Comparison of ENCODE assay signal across 7 mouse cellular contexts in genomic region chr6:71631706-71632461, GRCm38 (mm10). TPM values are rescaled to one million over a fixed set of nuclear protein-coding genes. Genes with fewer than 3 reads are reported as not detected.
DNase-seq lines count a peak whose midpoint lies in the region; ATAC-seq lines count a peak whose summit lies in the region.

No protein-coding gene starts in this region.

- H3K4me2 ChIP-seq in intestine, embryonic 16.5 days (ENCODE audit: low read depth, low read length), result peak overlapping the region; percentile 80
- peak overlapping the region; percentile 54 for H3K4me2 ChIP-seq in limb, embryonic 11.5 days (ENCODE audit: low read depth, severe bottlenecking)
- H3K4me2 ChIP-seq in midbrain, embryonic 15.5 days, result peak overlapping the region; percentile 77

- no peaks in the 10 kb centered on the region for H3K36me3 ChIP-seq in intestine, embryonic 16.5 days (ENCODE audit: control insufficient read depth, insufficient read depth, low read length)
- H3K36me3 ChIP-seq in limb, embryonic 11.5 days (ENCODE audit: control insufficient read depth, insufficient read depth, low read length), result peaks cover 3% of the 10 kb centered on the region; the same call in 1 of the 2 replicates
- H3K36me3 ChIP-seq in midbrain, embryonic 15.5 days (replicated peaks), result no peaks in the 10 kb centered on the region

- peak; percentile 49 for DNase-seq in adrenal gland, adult 8-10 months
- peak; percentile 48 for DNase-seq in embryo, embryonic 11 days
- peak; percentile 60 for DNase-seq in gastrocnemius, postnatal 25 days
- DNase-seq in limb, embryonic 11.5 days (ENCODE audit: low spot score), result peak; percentile 55
- DNase-seq in spleen, postnatal 36 days (ENCODE audit: low spot score in 2 of 2), result peak; percentile 41 to 49

- H3K9ac ChIP-seq in intestine, embryonic 16.5 days (ENCODE audit: low read depth, low read length), result peak overlapping the region; percentile 89
- peak overlapping the region; percentile 68 for H3K9ac ChIP-seq in limb, embryonic 11.5 days (ENCODE audit: low read length)
- peak overlapping the region; percentile 81 for H3K9ac ChIP-seq in midbrain, embryonic 15.5 days

- 1% methylated on average over 40 of the region's 42 CpGs for WGBS in intestine, embryonic 16.5 days
- 4% methylated on average over 42 of the region's 42 CpGs for WGBS in limb, embryonic 11.5 days
- WGBS in midbrain, embryonic 15.5 days, result under 1% methylated on average over 42 of the region's 42 CpGs

- H3K9me3 ChIP-seq in intestine, embryonic 16.5 days (ENCODE audit: control insufficient read depth, low read length), result no peaks in the 10 kb centered on the region
- no peaks in the 10 kb centered on the region for H3K9me3 ChIP-seq in limb, embryonic 11.5 days (ENCODE audit: control insufficient read depth, low read length)
- H3K9me3 ChIP-seq in midbrain, embryonic 15.5 days, result no peaks in the 10 kb centered on the region

- peak overlapping the region; percentile 99 for H3K27ac ChIP-seq in intestine, embryonic 16.5 days (ENCODE audit: low read length)
- H3K27ac ChIP-seq in limb, embryonic 11.5 days (replicated peaks; ENCODE audit: low read depth, low read length), result peak overlapping the region; percentile 78
- H3K27ac ChIP-seq in midbrain, embryonic 15.5 days, result peak overlapping the region; percentile 100

- ATAC-seq in intestine, embryonic 16.5 days, result peak; percentile 2; the same call in 1 of the 2 replicates
- no peak for ATAC-seq in limb, embryonic 11.5 days (ENCODE audit: insufficient number of reproducible peaks, low FRiP score, low TSS enrichment, low read depth)
- ATAC-seq in midbrain, embryonic 15.5 days (replicated peaks), result 0 out of 2 replicates have a peak, but pooled peaks have one; percentile 1

- peaks cover 8% of the 10 kb centered on the region for H3K4me1 ChIP-seq in intestine, embryonic 16.5 days (ENCODE audit: control insufficient read depth, insufficient read depth, low read length)
- 0 out of 2 replicates have a peak, but pooled peaks cover 6% of the 10 kb centered on the region for H3K4me1 ChIP-seq in limb, embryonic 11.5 days (ENCODE audit: control insufficient read depth, insufficient read depth, low read length)
- peaks cover 31% of the 10 kb centered on the region for H3K4me1 ChIP-seq in midbrain, embryonic 15.5 days

- no peaks in the 10 kb centered on the region for H3K27me3 ChIP-seq in intestine, embryonic 16.5 days (replicated peaks; ENCODE audit: control insufficient read depth, insufficient read depth, low read length)
- no peaks in the 10 kb centered on the region for H3K27me3 ChIP-seq in limb, embryonic 11.5 days (ENCODE audit: control insufficient read depth, insufficient read depth, low read length)
- H3K27me3 ChIP-seq in midbrain, embryonic 15.5 days (replicated peaks), result no peaks in the 10 kb centered on the region; the same call in 1 of the 2 replicates

- peak overlapping the region; percentile 89 for H3K4me3 ChIP-seq in intestine, embryonic 16.5 days (ENCODE audit: low read length)
- H3K4me3 ChIP-seq in limb, embryonic 11.5 days (ENCODE audit: low read depth, low read length), result peak overlapping the region; percentile 90
- H3K4me3 ChIP-seq in midbrain, embryonic 15.5 days, result peak overlapping the region; percentile 90

RNA-seq across cellular contexts. Expression of gene Kdm3a, which starts 0.9 kb away (rescaled TPM):
- total RNA-seq in adrenal gland, adult 8-10 months (2022), result 10 to 100 TPM; 27.3 to 53.0 (median 38.4) TPM
- total RNA-seq in gastrocnemius, postnatal 25 days (2021), result 10 to 100 TPM in 1 of 2 experiments, 1 to 10 TPM in 1; 8.8 to 12.0 TPM
- 40.2 and 46.7 TPM in 2 replicates for polyA plus RNA-seq in intestine, embryonic 16.5 days (2015; fragmentation: Nextera tagmentation; extraction: Ambion mirVana)
- 55.0 and 55.4 TPM in 2 replicates for polyA plus RNA-seq in limb, embryonic 11.5 days (2014; fragmentation: Nextera tagmentation; extraction: Ambion mirVana)
- 44.7 and 46.5 TPM in 2 replicates for polyA plus RNA-seq in midbrain, embryonic 15.5 days (2015; fragmentation: Nextera tagmentation; extraction: Ambion mirVana)
